Mouse (Mus musculus): ENCODE results near the gene Kdelr1. TPM values are rescaled to one million over a fixed set of nuclear protein-coding genes. Genes with fewer than 3 reads are reported as not detected.

The Kdelr1 gene
- total and polyA plus RNA-seq, 2 experiments from 2014 or later = 58.5 to 304 TPM

- no peaks in the 10 kb centered on the region for H3K27me3 ChIP-seq (ENCODE audit: control insufficient read depth, insufficient read depth, low read length)
- DNase-seq (ENCODE audit: low spot score) (no peak), ATAC-seq (ENCODE audit: insufficient read depth, low read depth) (no peak)
- no peak overlapping the region for H3K9ac ChIP-seq (replicated peaks; ENCODE audit: low read depth, low read length)
- H3K27ac ChIP-seq (ENCODE audit: low read depth) = no peak overlapping the region
- TF ChIP-seq CTCF (IDR thresholded peaks at IDR 0.05; ENCODE audit: low read depth) (no peak), EP300 (IDR thresholded peaks at IDR 0.05; ENCODE audit: low read depth) (no peak)
- H3K9me3 ChIP-seq (replicated peaks; ENCODE audit: control insufficient read depth, low read length) = no peaks in the 10 kb centered on the region
- peaks cover 34% of the 10 kb centered on the region for H3K36me3 ChIP-seq (replicated peaks; ENCODE audit: control insufficient read depth, insufficient read depth, low read length)
- no peak overlapping the region for H3K4me3 ChIP-seq (ENCODE audit: low read depth, low read length)
- H3K4me2 ChIP-seq (ENCODE audit: low read depth, low read length) = no peak overlapping the region
- 93% methylated on average over 16 of the region's 16 CpGs for WGBS
- H3K4me1 ChIP-seq (ENCODE audit: control insufficient read depth, insufficient read depth) = no peaks in the 10 kb centered on the region
Observed at GRCm38 (mm10) chr7:45909145-45909544, 36.6 kb downstream of the Kdelr1 start.

- no peak overlapping the region for H3K9ac ChIP-seq (replicated peaks; ENCODE audit: low read depth, low read length)
- H3K36me3 ChIP-seq (replicated peaks; ENCODE audit: control insufficient read depth, insufficient read depth, low read length) = peaks cover 17% of the 10 kb centered on the region
- TF ChIP-seq CTCF (IDR thresholded peaks at IDR 0.05; ENCODE audit: low read depth) (no peak), EP300 (IDR thresholded peaks at IDR 0.05; ENCODE audit: low read depth) (no peak)
- no peak overlapping the region for H3K27ac ChIP-seq (ENCODE audit: low read depth)
- peaks cover 6% of the 10 kb centered on the region; the same call in 1 of the 2 replicates for H3K4me1 ChIP-seq (ENCODE audit: control insufficient read depth, insufficient read depth)
- DNase-seq (ENCODE audit: low spot score) (no peak), ATAC-seq (ENCODE audit: insufficient read depth, low read depth) (no peak)
- 85% methylated on average over 6 of the region's 6 CpGs for WGBS
- H3K4me3 ChIP-seq (ENCODE audit: low read depth, low read length) = no peak overlapping the region
- H3K27me3 ChIP-seq (ENCODE audit: control insufficient read depth, insufficient read depth, low read length) = no peaks in the 10 kb centered on the region
- no peaks in the 10 kb centered on the region for H3K9me3 ChIP-seq (replicated peaks; ENCODE audit: control insufficient read depth, low read length)
- H3K4me2 ChIP-seq (ENCODE audit: low read depth, low read length) = no peak overlapping the region
Observed at GRCm38 (mm10) chr7:45914067-45914466, 41.5 kb downstream of the Kdelr1 start.

GRCm38 (mm10) chr7:45915011-45915410 is 42.4 kb downstream of the Kdelr1 start:
- no peak for ATAC-seq (ENCODE audit: insufficient read depth, low read depth)
- Histone ChIP-seq H3K4me3 (ENCODE audit: low read depth, low read length) (no peak overlapping the region), H3K27me3 (ENCODE audit: control insufficient read depth, insufficient read depth, low read length) (no peaks in the 10 kb centered on the region), H3K27ac (ENCODE audit: low read depth) (no peak overlapping the region), H3K9me3 (replicated peaks; ENCODE audit: control insufficient read depth, low read length) (no peaks in the 10 kb centered on the region), H3K4me1 (ENCODE audit: control insufficient read depth, insufficient read depth) (peaks cover 6% of the 10 kb centered on the region; the same call in 1 of the 2 replicates), H3K36me3 (replicated peaks; ENCODE audit: control insufficient read depth, insufficient read depth, low read length) (peaks cover 9% of the 10 kb centered on the region), H3K9ac (replicated peaks; ENCODE audit: low read depth, low read length) (no peak overlapping the region), H3K4me2 (ENCODE audit: low read depth, low read length) (no peak overlapping the region)
- 88% methylated on average over 5 of the region's 5 CpGs for WGBS
- no peak for DNase-seq (ENCODE audit: low spot score)
- no peak for TF ChIP-seq EP300 (IDR thresholded peaks at IDR 0.05; ENCODE audit: low read depth)

GRCm38 (mm10) chr7:45916056-45917003 is 43.8 kb downstream of the Kdelr1 start:
- WGBS = 44% methylated on average over 26 of the region's 26 CpGs
- ATAC-seq (ENCODE audit: insufficient read depth, low read depth) (peak; percentile 79), DNase-seq (ENCODE audit: low spot score) (peak; percentile 90)
- TF ChIP-seq CTCF (IDR thresholded peaks at IDR 0.05; ENCODE audit: low read depth) (no peak), EP300 (IDR thresholded peaks at IDR 0.05; ENCODE audit: low read depth) (no peak)
- Histone ChIP-seq H3K4me3 (ENCODE audit: low read depth, low read length) (peak overlapping the region; percentile 19), H3K9me3 (replicated peaks; ENCODE audit: control insufficient read depth, low read length) (no peaks in the 10 kb centered on the region), H3K4me2 (ENCODE audit: low read depth, low read length) (peak overlapping the region; percentile 48), H3K4me1 (ENCODE audit: control insufficient read depth, insufficient read depth) (peaks cover 6% of the 10 kb centered on the region; the same call in 1 of the 2 replicates), H3K27ac (ENCODE audit: low read depth) (peak overlapping the region; percentile 33; the same call in 1 of the 2 replicates), H3K36me3 (replicated peaks; ENCODE audit: control insufficient read depth, insufficient read depth, low read length) (peaks cover 7% of the 10 kb centered on the region; the same call in 1 of the 2 replicates), H3K27me3 (ENCODE audit: control insufficient read depth, insufficient read depth, low read length) (no peaks in the 10 kb centered on the region), H3K9ac (replicated peaks; ENCODE audit: low read depth, low read length) (no peak overlapping the region; the same call in 1 of the 2 replicates)

GRCm38 (mm10) chr7:45917004-45917704 is 44.6 kb downstream of the Kdelr1 start:
- H3K27me3 ChIP-seq (ENCODE audit: control insufficient read depth, insufficient read depth, low read length) = no peaks in the 10 kb centered on the region
- peak overlapping the region; percentile 19; the same call in 1 of the 2 replicates for H3K4me3 ChIP-seq (ENCODE audit: low read depth, low read length)
- peak overlapping the region; percentile 48 for H3K4me2 ChIP-seq (ENCODE audit: low read depth, low read length)
- ATAC-seq (ENCODE audit: insufficient read depth, low read depth) (no peak), DNase-seq (ENCODE audit: low spot score) (no peak)
- 0 out of 2 replicates have a peak overlapping the region, but pooled peaks have one; percentile 17 for H3K9ac ChIP-seq (replicated peaks; ENCODE audit: low read depth, low read length)
- peak overlapping the region; percentile 46; the same call in 1 of the 2 replicates for H3K27ac ChIP-seq (ENCODE audit: low read depth)
- 32% methylated on average over 13 of the region's 13 CpGs for WGBS
- TF ChIP-seq EP300 (IDR thresholded peaks at IDR 0.05; ENCODE audit: low read depth) (no peak), CTCF (IDR thresholded peaks at IDR 0.05; ENCODE audit: low read depth) (no peak)
- peaks cover 7% of the 10 kb centered on the region; the same call in 1 of the 2 replicates for H3K36me3 ChIP-seq (replicated peaks; ENCODE audit: control insufficient read depth, insufficient read depth, low read length)
- no peaks in the 10 kb centered on the region for H3K9me3 ChIP-seq (replicated peaks; ENCODE audit: control insufficient read depth, low read length)
- peaks cover 6% of the 10 kb centered on the region; the same call in 1 of the 2 replicates for H3K4me1 ChIP-seq (ENCODE audit: control insufficient read depth, insufficient read depth)

Data from heart, postnatal 0 days (tissue).